Comparison of ENCODE assay signal across 10 mouse cellular contexts in genomic region chr10:81217964-81218363, GRCm38 (mm10). TPM values are rescaled to one million over a fixed set of nuclear protein-coding genes. Genes with fewer than 3 reads are reported as not detected.
DNase-seq lines count a peak whose midpoint lies in the region; ATAC-seq and TF ChIP-seq lines count a peak whose summit lies in the region.
"Had no signal": no experiment of that assay in that cellular context is flagged by ENCODE, and none has a peak within 500 bp of the region (broad histone marks: within the 10 kb centered on the region; RNA-seq: fewer than 3 reads in every experiment).

No protein-coding gene starts in this region.

- no peaks in the 10 kb centered on the region for H3K27me3 ChIP-seq in forebrain, embryonic 13.5 days
- no peaks in the 10 kb centered on the region for H3K27me3 ChIP-seq in intestine, postnatal 0 days (replicated peaks; ENCODE audit: control insufficient read depth, insufficient read depth, low read length)
- peaks cover 13% of the 10 kb centered on the region; the same call in 1 of the 2 replicates for H3K27me3 ChIP-seq in lung, embryonic 15.5 days

- 36% methylated on average over 7 of the region's 7 CpGs for WGBS in forebrain, embryonic 13.5 days
- 26% methylated on average over 7 of the region's 7 CpGs for WGBS in intestine, postnatal 0 days
- WGBS in lung, embryonic 15.5 days, result 23% methylated on average over 7 of the region's 7 CpGs

- ATAC-seq in forebrain, embryonic 13.5 days, result peak; percentile 30; the same call in 1 of the 2 replicates
- ATAC-seq in intestine, postnatal 0 days, result peak; percentile 49
- ATAC-seq in lung, embryonic 15.5 days (ENCODE audit: borderline replicate concordance, extremely low read depth, low FRiP score, low TSS enrichment), result peak; percentile 49; the same call in 1 of the 2 replicates

- no peak overlapping the region for H3K4me2 ChIP-seq in forebrain, embryonic 13.5 days
- H3K4me2 ChIP-seq in intestine, postnatal 0 days (replicated peaks; ENCODE audit: low read depth), result no peak overlapping the region
- H3K4me2 ChIP-seq in lung, embryonic 15.5 days, result no peak overlapping the region

- no peak overlapping the region for H3K4me3 ChIP-seq in forebrain, embryonic 13.5 days
- no peak overlapping the region for H3K4me3 ChIP-seq in intestine, postnatal 0 days (ENCODE audit: low read depth, low read length)
- H3K4me3 ChIP-seq in lung, embryonic 15.5 days, result no peak overlapping the region
- H3K4me3 ChIP-seq: myocyte had no signal

- no peaks in the 10 kb centered on the region for H3K4me1 ChIP-seq in forebrain, embryonic 13.5 days
- peaks cover 6% of the 10 kb centered on the region; the same call in 1 of the 2 replicates for H3K4me1 ChIP-seq in intestine, postnatal 0 days (replicated peaks; ENCODE audit: control insufficient read depth, insufficient read depth, low read length)
- no peaks in the 10 kb centered on the region for H3K4me1 ChIP-seq in lung, embryonic 15.5 days

- H3K36me3 ChIP-seq in forebrain, embryonic 13.5 days (ENCODE audit: poor library complexity, severe bottlenecking), result peaks cover 89% of the 10 kb centered on the region
- H3K36me3 ChIP-seq in intestine, postnatal 0 days (ENCODE audit: control insufficient read depth, insufficient read depth), result no peaks in the 10 kb centered on the region
- no peaks in the 10 kb centered on the region for H3K36me3 ChIP-seq in lung, embryonic 15.5 days

- DNase-seq in right cerebral cortex, postnatal 4 days, result peak; percentile 66
- no peak for DNase-seq in right cerebral cortex, postnatal 36 days (ENCODE audit: low spot score in 2 of 2)
- DNase-seq in c-Kit-positive CD71-negative TER-119-negative erythroid progenitor cells, embryonic 14.5 days (ENCODE audit: low read depth), result peak; percentile 65
- peak; percentile 52 for DNase-seq in retina, postnatal 7 days (ENCODE audit: low read depth, low spot score)
- DNase-seq in layer of hippocampus, adult 11-12 months (ENCODE audit: low spot score), result no peak

- no peaks in the 10 kb centered on the region for H3K9me3 ChIP-seq in forebrain, embryonic 13.5 days (replicated peaks)
- no peaks in the 10 kb centered on the region for H3K9me3 ChIP-seq in intestine, postnatal 0 days (ENCODE audit: control insufficient read depth)
- no peaks in the 10 kb centered on the region for H3K9me3 ChIP-seq in lung, embryonic 15.5 days

- peak; percentile 95 for TF ChIP-seq CTCF in intestine, postnatal 0 days (IDR thresholded peaks at IDR 0.05; ENCODE audit: low read depth)

- H3K9ac ChIP-seq in forebrain, embryonic 13.5 days, result no peak overlapping the region
- H3K9ac ChIP-seq in intestine, postnatal 0 days (ENCODE audit: low read depth, low read length), result no peak overlapping the region
- no peak overlapping the region for H3K9ac ChIP-seq in lung, embryonic 15.5 days

- no peak overlapping the region for H3K27ac ChIP-seq in forebrain, embryonic 13.5 days
- H3K27ac ChIP-seq in intestine, postnatal 0 days (ENCODE audit: low read depth, low read length), result no peak overlapping the region
- no peak overlapping the region for H3K27ac ChIP-seq in lung, embryonic 15.5 days

RNA-seq across cellular contexts. Expression of gene Atcay, which starts 12.7 kb away (rescaled TPM):
- 44.5 and 54.2 TPM in 2 replicates for polyA plus RNA-seq in forebrain, embryonic 13.5 days (2015; fragmentation: Nextera tagmentation; extraction: Ambion mirVana)
- 0.90 and 1.1 TPM in 2 replicates for polyA plus RNA-seq in intestine, postnatal 0 days (2015; fragmentation: Nextera tagmentation; extraction: Ambion mirVana)
- polyA plus RNA-seq in lung, embryonic 15.5 days (2015; fragmentation: Nextera tagmentation; extraction: Ambion mirVana), result 0.14 and 0.29 TPM in 2 replicates

RNA-seq across cellular contexts. Expression of gene Zfr2, which starts 15.0 kb away (rescaled TPM):
- 9.7 and 10.9 TPM in 2 replicates for polyA plus RNA-seq in forebrain, embryonic 13.5 days (2015; fragmentation: Nextera tagmentation; extraction: Ambion mirVana)
- 3.2 and 3.4 TPM in 2 replicates for polyA plus RNA-seq in intestine, postnatal 0 days (2015; fragmentation: Nextera tagmentation; extraction: Ambion mirVana)
- polyA plus RNA-seq in lung, embryonic 15.5 days (2015; fragmentation: Nextera tagmentation; extraction: Ambion mirVana), result 5.3 and 5.4 TPM in 2 replicates

RNA-seq across cellular contexts. Expression of gene Nmrk2, which starts 16.1 kb away (rescaled TPM):
- not detected in 2 replicates for polyA plus RNA-seq in forebrain, embryonic 13.5 days (2015; fragmentation: Nextera tagmentation; extraction: Ambion mirVana)
- 0.08 and 0.10 TPM in 2 replicates for polyA plus RNA-seq in intestine, postnatal 0 days (2015; fragmentation: Nextera tagmentation; extraction: Ambion mirVana)
- polyA plus RNA-seq in lung, embryonic 15.5 days (2015; fragmentation: Nextera tagmentation; extraction: Ambion mirVana), result 0.11 and 0.30 TPM in 2 replicates

RNA-seq across cellular contexts. Expression of gene 4930442H23Rik, which starts 34.3 kb away (rescaled TPM):
- polyA plus RNA-seq in forebrain, embryonic 13.5 days (2015; fragmentation: Nextera tagmentation; extraction: Ambion mirVana), result not detected in 2 replicates
- polyA plus RNA-seq in intestine, postnatal 0 days (2015; fragmentation: Nextera tagmentation; extraction: Ambion mirVana), result 0.12 TPM in 2 replicates
- 0.16 TPM in 2 replicates for polyA plus RNA-seq in lung, embryonic 15.5 days (2015; fragmentation: Nextera tagmentation; extraction: Ambion mirVana)
- polyA plus RNA-seq: frontal cortex, adult 2 months had no signal

RNA-seq across cellular contexts. Expression of gene Matk, which starts 34.8 kb away (rescaled TPM):
- 5.6 and 7.4 TPM in 2 replicates for polyA plus RNA-seq in forebrain, embryonic 13.5 days (2015; fragmentation: Nextera tagmentation; extraction: Ambion mirVana)
- 0.66 and 1.2 TPM in 2 replicates for polyA plus RNA-seq in intestine, postnatal 0 days (2015; fragmentation: Nextera tagmentation; extraction: Ambion mirVana)
- 2.7 and 3.9 TPM in 2 replicates for polyA plus RNA-seq in lung, embryonic 15.5 days (2015; fragmentation: Nextera tagmentation; extraction: Ambion mirVana)

Comparison
In these comparisons a context has a peak if more than half of its experiments do, and no peak if none do; other contexts are left out.
1. DNase-seq: peak in right cerebral cortex, postnatal 4 days (single experiment), c-Kit-positive CD71-negative TER-119-negative erythroid progenitor cells, embryonic 14.5 days (single experiment) and retina, postnatal 7 days (single experiment); none in right cerebral cortex, postnatal 36 days (0 of 2) and layer of hippocampus, adult 11-12 months (single experiment).
2. RNA of gene Atcay, which starts 12.7 kb away (polyA plus RNA-seq): 44.5 to 54.2 TPM in forebrain, embryonic 13.5 days; 0.90 to 1.1 TPM in intestine, postnatal 0 days and 0.14 to 0.29 TPM in lung, embryonic 15.5 days; every median in the first group is over 10 times any median in the second.
3. Peak in every context shown above with its lines, with median percentiles within 50 percentile points of each other: ATAC-seq.